Mouse (Mus musculus): ENCODE data around the gene 1500009L16Rik. TPM values are rescaled to one million over a fixed set of nuclear protein-coding genes. Genes with fewer than 3 reads are reported as not detected.
A peak's percentile ranks its signal among the peaks of the same experiment; 100 is the strongest.

The 1500009L16Rik gene
- polyA plus RNA-seq (2014; fragmentation: Nextera tagmentation; extraction: Ambion mirVana), result 24.6 and 25.5 TPM in 2 replicates

- H3K4me1 ChIP-seq (replicated peaks; ENCODE audit: control insufficient read depth, insufficient read depth, low read length), result peaks cover 8% of the 10 kb centered on the region
- H3K9me3 ChIP-seq (ENCODE audit: control insufficient read depth, low read length), result 0 out of 2 replicates have a peak, but pooled peaks cover 2% of the 10 kb centered on the region
- no peak within 1 kb of the TSS for H3K27ac ChIP-seq (ENCODE audit: low read depth)
- peak within 1 kb of the TSS; percentile 49 for H3K4me3 ChIP-seq (ENCODE audit: low read depth, low read length)
- peak; percentile 95 for ATAC-seq (replicated peaks; ENCODE audit: low FRiP score, low TSS enrichment, low read depth)
- no peaks in the 10 kb centered on the region for H3K27me3 ChIP-seq (replicated peaks; ENCODE audit: control insufficient read depth, insufficient read depth, low read length)
- H3K36me3 ChIP-seq (ENCODE audit: control insufficient read depth, insufficient read depth, low read length), result no peaks in the 10 kb centered on the region
- H3K4me2 ChIP-seq (ENCODE audit: low read length), result peak within 1 kb of the TSS; percentile 84
- DNase-seq (ENCODE audit: low spot score), result peak; percentile 84
- WGBS, result 0% methylated on average over 34 of the region's 37 CpGs
- H3K9ac ChIP-seq (ENCODE audit: low read length), result peak within 1 kb of the TSS; percentile 49
Observed at GRCm38 (mm10) chr10:83722579-83723031, at the start of gene 1500009L16Rik. 1500009L16Rik (plus strand) TSS chr10:83722865.

DNA sequence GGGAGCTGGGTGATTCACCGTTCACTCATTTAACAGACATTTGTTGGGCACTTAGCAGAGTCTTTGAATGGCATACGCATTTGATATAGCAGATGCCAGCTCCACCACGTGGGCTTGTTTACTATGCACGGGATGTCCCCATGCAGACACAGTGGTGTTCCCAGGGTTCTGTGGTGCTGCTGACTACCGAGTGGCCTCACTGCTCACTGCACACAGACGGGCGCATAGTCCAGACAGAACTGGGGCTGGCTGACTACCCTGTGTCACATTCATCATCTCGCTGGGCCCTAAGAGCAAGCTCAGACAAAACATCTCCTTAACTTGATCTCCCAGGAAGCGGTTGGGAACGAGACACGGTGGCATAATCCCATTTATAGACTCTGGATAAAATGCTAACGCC lies 41.3 kb upstream of the 1500009L16Rik start:
- ATAC-seq (replicated peaks; ENCODE audit: low FRiP score, low TSS enrichment, low read depth), result no peak
- no peak overlapping the region for H3K9ac ChIP-seq (ENCODE audit: low read length)
- H3K4me1 ChIP-seq (replicated peaks; ENCODE audit: control insufficient read depth, insufficient read depth, low read length), result peaks cover 5% of the 10 kb centered on the region; the same call in 1 of the 2 replicates
- H3K36me3 ChIP-seq (ENCODE audit: control insufficient read depth, insufficient read depth, low read length), result no peaks in the 10 kb centered on the region
- H3K27me3 ChIP-seq (replicated peaks; ENCODE audit: control insufficient read depth, insufficient read depth, low read length), result no peaks in the 10 kb centered on the region
- 79% methylated on average over 12 of the region's 12 CpGs for WGBS
- no peaks in the 10 kb centered on the region for H3K9me3 ChIP-seq (ENCODE audit: control insufficient read depth, low read length)
- no peak overlapping the region for H3K27ac ChIP-seq (ENCODE audit: low read depth)
- no peak overlapping the region for H3K4me3 ChIP-seq (ENCODE audit: low read depth, low read length)
- no peak for DNase-seq (ENCODE audit: low spot score)
- no peak overlapping the region for H3K4me2 ChIP-seq (ENCODE audit: low read length)

DNA sequence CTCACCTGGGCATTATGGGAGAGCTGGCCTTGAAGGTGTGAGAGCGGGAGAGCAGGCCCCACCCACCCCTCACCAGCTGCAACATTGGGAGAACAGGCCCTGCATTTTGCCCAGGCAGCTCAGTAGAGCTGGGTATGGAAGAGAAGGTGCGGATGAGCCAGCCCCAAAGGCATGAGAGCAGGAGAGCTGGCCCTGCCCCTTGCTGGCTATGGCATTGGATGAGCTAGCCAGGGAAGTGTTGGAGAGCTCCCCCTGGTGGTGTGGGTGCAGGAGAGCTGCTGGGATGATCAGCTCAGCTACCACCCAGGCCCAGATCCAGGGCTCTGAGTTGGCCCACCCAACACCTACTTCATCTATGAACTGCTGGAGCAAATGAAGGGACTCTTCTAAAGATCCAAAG lies 34.5 kb upstream of the 1500009L16Rik start:
- no peaks in the 10 kb centered on the region for H3K27me3 ChIP-seq (replicated peaks; ENCODE audit: control insufficient read depth, insufficient read depth, low read length)
- peaks cover 9% of the 10 kb centered on the region; the same call in 1 of the 2 replicates for H3K4me1 ChIP-seq (replicated peaks; ENCODE audit: control insufficient read depth, insufficient read depth, low read length)
- H3K9ac ChIP-seq (ENCODE audit: low read length), result no peak overlapping the region
- H3K36me3 ChIP-seq (ENCODE audit: control insufficient read depth, insufficient read depth, low read length), result no peaks in the 10 kb centered on the region
- no peak overlapping the region for H3K4me2 ChIP-seq (ENCODE audit: low read length)
- no peak overlapping the region for H3K4me3 ChIP-seq (ENCODE audit: low read depth, low read length)
- 90% methylated on average over 2 of the region's 2 CpGs for WGBS
- ATAC-seq (replicated peaks; ENCODE audit: low FRiP score, low TSS enrichment, low read depth) (no peak), DNase-seq (ENCODE audit: low spot score) (no peak)
- H3K27ac ChIP-seq (ENCODE audit: low read depth), result no peak overlapping the region
- H3K9me3 ChIP-seq (ENCODE audit: control insufficient read depth, low read length), result no peaks in the 10 kb centered on the region

GRCm38 (mm10) chr10:83692175-83692895 lies 30.3 kb upstream of the 1500009L16Rik start:
- no peak overlapping the region for H3K4me2 ChIP-seq (ENCODE audit: low read length)
- H3K9ac ChIP-seq (ENCODE audit: low read length), result no peak overlapping the region
- no peak for DNase-seq (ENCODE audit: low spot score)
- H3K9me3 ChIP-seq (ENCODE audit: control insufficient read depth, low read length), result no peaks in the 10 kb centered on the region
- no peak overlapping the region for H3K27ac ChIP-seq (ENCODE audit: low read depth)
- no peaks in the 10 kb centered on the region for H3K27me3 ChIP-seq (replicated peaks; ENCODE audit: control insufficient read depth, insufficient read depth, low read length)
- ATAC-seq (replicated peaks; ENCODE audit: low FRiP score, low TSS enrichment, low read depth), result peak; percentile 66; the same call in 1 of the 2 replicates
- H3K36me3 ChIP-seq (ENCODE audit: control insufficient read depth, insufficient read depth, low read length), result no peaks in the 10 kb centered on the region
- H3K4me3 ChIP-seq (ENCODE audit: low read depth, low read length), result no peak overlapping the region
- H3K4me1 ChIP-seq (replicated peaks; ENCODE audit: control insufficient read depth, insufficient read depth, low read length), result 0 out of 2 replicates have a peak, but pooled peaks cover 4% of the 10 kb centered on the region
- WGBS, result 62% methylated on average over 11 of the region's 11 CpGs

GRCm38 (mm10) chr10:83696226-83696625 lies 26.4 kb upstream of the 1500009L16Rik start:
- ATAC-seq (replicated peaks; ENCODE audit: low FRiP score, low TSS enrichment, low read depth) (no peak), DNase-seq (ENCODE audit: low spot score) (no peak)
- Histone ChIP-seq H3K4me3 (ENCODE audit: low read depth, low read length) (no peak overlapping the region), H3K4me1 (replicated peaks; ENCODE audit: control insufficient read depth, insufficient read depth, low read length) (0 out of 2 replicates have a peak, but pooled peaks cover 4% of the 10 kb centered on the region), H3K9me3 (ENCODE audit: control insufficient read depth, low read length) (no peaks in the 10 kb centered on the region), H3K36me3 (ENCODE audit: control insufficient read depth, insufficient read depth, low read length) (no peaks in the 10 kb centered on the region), H3K27me3 (replicated peaks; ENCODE audit: control insufficient read depth, insufficient read depth, low read length) (no peaks in the 10 kb centered on the region), H3K4me2 (ENCODE audit: low read length) (no peak overlapping the region), H3K9ac (ENCODE audit: low read length) (no peak overlapping the region), H3K27ac (ENCODE audit: low read depth) (no peak overlapping the region)
- WGBS, result 81% methylated on average over 4 of the region's 4 CpGs

GRCm38 (mm10) chr10:83706628-83707027 lies 16.0 kb upstream of the 1500009L16Rik start:
- no peak overlapping the region for H3K27ac ChIP-seq (ENCODE audit: low read depth)
- DNase-seq (ENCODE audit: low spot score), result no peak
- H3K9ac ChIP-seq (ENCODE audit: low read length), result no peak overlapping the region
- no peak overlapping the region for H3K4me2 ChIP-seq (ENCODE audit: low read length)
- no peak for ATAC-seq (replicated peaks; ENCODE audit: low FRiP score, low TSS enrichment, low read depth)
- H3K4me1 ChIP-seq (replicated peaks; ENCODE audit: control insufficient read depth, insufficient read depth, low read length), result no peaks in the 10 kb centered on the region
- no peaks in the 10 kb centered on the region for H3K27me3 ChIP-seq (replicated peaks; ENCODE audit: control insufficient read depth, insufficient read depth, low read length)
- no peak overlapping the region for H3K4me3 ChIP-seq (ENCODE audit: low read depth, low read length)
- no peaks in the 10 kb centered on the region for H3K36me3 ChIP-seq (ENCODE audit: control insufficient read depth, insufficient read depth, low read length)
- no peaks in the 10 kb centered on the region for H3K9me3 ChIP-seq (ENCODE audit: control insufficient read depth, low read length)
- WGBS, result 89% methylated on average over 12 of the region's 12 CpGs

- DNase-seq (ENCODE audit: low spot score), result no peak
- 66% methylated on average over 3 of the region's 3 CpGs for WGBS
- Histone ChIP-seq H3K9ac (ENCODE audit: low read length) (no peak overlapping the region), H3K4me3 (ENCODE audit: low read depth, low read length) (no peak overlapping the region), H3K27ac (ENCODE audit: low read depth) (no peak overlapping the region), H3K4me2 (ENCODE audit: low read length) (no peak overlapping the region), H3K36me3 (ENCODE audit: control insufficient read depth, insufficient read depth, low read length) (no peaks in the 10 kb centered on the region), H3K9me3 (ENCODE audit: control insufficient read depth, low read length) (no peaks in the 10 kb centered on the region), H3K4me1 (replicated peaks; ENCODE audit: control insufficient read depth, insufficient read depth, low read length) (no peaks in the 10 kb centered on the region), H3K27me3 (replicated peaks; ENCODE audit: control insufficient read depth, insufficient read depth, low read length) (no peaks in the 10 kb centered on the region)
- no peak for ATAC-seq (replicated peaks; ENCODE audit: low FRiP score, low TSS enrichment, low read depth)
Observed at GRCm38 (mm10) chr10:83709920-83710319, 12.7 kb upstream of the 1500009L16Rik start.

DNA sequence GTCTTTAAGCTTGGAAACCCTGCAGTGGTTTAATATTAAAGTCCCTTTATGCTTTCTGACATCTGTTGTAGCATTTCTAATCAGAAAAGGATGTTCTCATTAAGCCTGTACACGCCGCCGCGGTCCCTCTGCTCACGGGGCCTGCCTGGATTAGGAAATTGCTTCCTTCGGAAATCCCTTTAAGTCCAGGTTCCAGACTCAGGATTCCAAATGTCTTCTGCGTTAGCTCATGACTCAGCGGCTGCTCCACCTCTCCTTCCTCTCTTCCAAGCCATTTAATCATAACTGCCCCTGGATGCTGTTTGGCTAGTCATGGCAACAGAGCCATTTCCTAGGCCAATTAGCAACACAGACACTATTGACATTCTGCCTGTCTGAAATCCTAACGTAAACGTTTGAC lies 10.9 kb upstream of the 1500009L16Rik start:
- 44% methylated on average over 10 of the region's 10 CpGs for WGBS
- no peak for ATAC-seq (replicated peaks; ENCODE audit: low FRiP score, low TSS enrichment, low read depth)
- no peak overlapping the region for H3K27ac ChIP-seq (ENCODE audit: low read depth)
- DNase-seq (ENCODE audit: low spot score), result no peak
- H3K4me3 ChIP-seq (ENCODE audit: low read depth, low read length), result no peak overlapping the region
- no peak overlapping the region for H3K4me2 ChIP-seq (ENCODE audit: low read length)
- no peaks in the 10 kb centered on the region for H3K9me3 ChIP-seq (ENCODE audit: control insufficient read depth, low read length)
- no peaks in the 10 kb centered on the region for H3K27me3 ChIP-seq (replicated peaks; ENCODE audit: control insufficient read depth, insufficient read depth, low read length)
- H3K9ac ChIP-seq (ENCODE audit: low read length), result no peak overlapping the region
- no peaks in the 10 kb centered on the region for H3K36me3 ChIP-seq (ENCODE audit: control insufficient read depth, insufficient read depth, low read length)
- no peaks in the 10 kb centered on the region for H3K4me1 ChIP-seq (replicated peaks; ENCODE audit: control insufficient read depth, insufficient read depth, low read length)

All from intestine, embryonic 14.5 days (tissue).